Mouse (Mus musculus) adrenal gland, adult 8-10 months (tissue): ENCODE results near the gene Nudt22. TPM values are rescaled to one million over a fixed set of nuclear protein-coding genes. Genes with fewer than 3 reads are reported as not detected.

Experiments used
- DNase-seq: peaks from one replicate; pipeline ENCODE4 v3.0.0; 2022
- total RNA-seq, 4 experiments: library from RNA; stranded (reverse); gene quantifications; 2 replicates each; pipeline ENCODE4 v1.2.4; 2022

Nudt22 gene
- total RNA-seq, 4 experiments from 2014 or later: 36.6 to 56.0 (median 48.7) TPM

GRCm38 (mm10) chr19:6949951-6950350 lies 46.0 kb downstream of the Nudt22 start:
- DNase-seq: no peak

- no peak for DNase-seq
Measured at GRCm38 (mm10) chr19:6949532-6949931, 46.4 kb downstream of the Nudt22 start.

GRCm38 (mm10) chr19:6948186-6948585 lies 47.7 kb downstream of the Nudt22 start:
- DNase-seq: no peak

GRCm38 (mm10) chr19:6947742-6948141 lies 48.2 kb downstream of the Nudt22 start:
- no peak for DNase-seq

- DNase-seq: no peak
Measured at GRCm38 (mm10) chr19:6943709-6944108, 52.2 kb downstream of the Nudt22 start.

Other genes with a start within 250 kb of the Nudt22 start
- gene Rps6ka4, start 155.5 kb downstream of the Nudt22 start, total RNA-seq: 10 to 100 TPM; 30.2 to 42.5 (median 36.1) TPM
- gene Ccdc88b, start 137.9 kb downstream of the Nudt22 start, total RNA-seq: 1 to 10 TPM; 1.7 to 3.6 (median 2.4) TPM
- gene Trmt112, start 86.4 kb downstream of the Nudt22 start, total RNA-seq: 100 to 1,000 TPM in 2 of 4 experiments, 10 to 100 TPM in 2; 83.2 to 116 (median 99.0) TPM
- gene Prdx5, start 86.0 kb downstream of the Nudt22 start, total RNA-seq: 100 to 1,000 TPM; 197 to 273 (median 224) TPM
- gene Esrra, start 74.3 kb downstream of the Nudt22 start, total RNA-seq: 10 to 100 TPM; 38.3 to 45.1 (median 44.1) TPM
- not detected for gene Catsperz, start 70.7 kb downstream of the Nudt22 start, total RNA-seq
- under 1 TPM in 2 of 4 experiments, not detected in 2; 0.14 to 0.24 TPM for gene Kcnk4, start 61.6 kb downstream of the Nudt22 start, total RNA-seq
- gene Bad, start 54.3 kb downstream of the Nudt22 start, total RNA-seq: 10 to 100 TPM; 49.9 to 63.1 (median 56.6) TPM
- gene Gpr137, start 53.6 kb downstream of the Nudt22 start, total RNA-seq: 10 to 100 TPM; 55.6 to 66.1 (median 63.4) TPM
- gene Ppp1r14b, start 21.1 kb downstream of the Nudt22 start, total RNA-seq: 100 to 1,000 TPM; 153 to 231 (median 191) TPM
- gene Plcb3, start 19.6 kb downstream of the Nudt22 start, total RNA-seq: 10 to 100 TPM; 40.1 to 83.9 (median 62.1) TPM
- gene Fkbp2, start 15.6 kb downstream of the Nudt22 start, total RNA-seq: 100 to 1,000 TPM in 2 of 4 experiments, 10 to 100 TPM in 2; 62.4 to 165 (median 91.8) TPM
- gene Vegfb, start 8.5 kb downstream of the Nudt22 start, total RNA-seq: 100 to 1,000 TPM in 1 of 4 experiments, 10 to 100 TPM in 3; 86.5 to 119 (median 95.7) TPM
- gene Dnajc4, start 3.5 kb downstream of the Nudt22 start, total RNA-seq: 10 to 100 TPM; 38.4 to 55.9 (median 43.3) TPM
- gene Trpt1, start within 50 bp of the Nudt22 start, total RNA-seq: 10 to 100 TPM; 11.0 to 18.6 (median 15.0) TPM
- 10 to 100 TPM in 2 of 4 experiments, 1 to 10 TPM in 2; 6.4 to 10.8 (median 8.8) TPM for gene Fermt3, start 23.4 kb upstream of the Nudt22 start, total RNA-seq
- 100 to 1,000 TPM; 129 to 273 (median 162) TPM for gene Stip1, start 43.9 kb upstream of the Nudt22 start, total RNA-seq
- gene Macrod1, start 60.7 kb upstream of the Nudt22 start, total RNA-seq: 10 to 100 TPM; 27.7 to 64.8 (median 40.3) TPM
- gene Flrt1, start 109.6 kb upstream of the Nudt22 start, total RNA-seq: 10 to 100 TPM in 2 of 4 experiments, 1 to 10 TPM in 2; 2.9 to 27.5 (median 14.8) TPM
- gene Otub1, start 210.2 kb upstream of the Nudt22 start, total RNA-seq: 100 to 1,000 TPM; 127 to 182 (median 149) TPM
- 100 to 1,000 TPM; 725 to 927 (median 846) TPM for gene Cox8a, start 221.5 kb upstream of the Nudt22 start, total RNA-seq
- 10 to 100 TPM; 20.9 to 27.4 (median 24.4) TPM for gene Naa40, start 245.1 kb upstream of the Nudt22 start, total RNA-seq